Mouse (Mus musculus): ENCODE results near the gene Muc4.
A peak's percentile ranks its signal among the peaks of the same experiment; 100 is the strongest.

Muc4 gene

GRCm38 (mm10) chr16:32735586-32735985 lies at the start of gene Muc4:
Gene Muc4, plus strand, starts transcription at chr16:32735886.
- DNase-seq: no peak

GRCm38 (mm10) chr16:32685998-32686397 lies 49.7 kb upstream of the Muc4 start:
- DNase-seq: no peak

GRCm38 (mm10) chr16:32687221-32687620 lies 48.5 kb upstream of the Muc4 start:
- DNase-seq: no peak

DNA sequence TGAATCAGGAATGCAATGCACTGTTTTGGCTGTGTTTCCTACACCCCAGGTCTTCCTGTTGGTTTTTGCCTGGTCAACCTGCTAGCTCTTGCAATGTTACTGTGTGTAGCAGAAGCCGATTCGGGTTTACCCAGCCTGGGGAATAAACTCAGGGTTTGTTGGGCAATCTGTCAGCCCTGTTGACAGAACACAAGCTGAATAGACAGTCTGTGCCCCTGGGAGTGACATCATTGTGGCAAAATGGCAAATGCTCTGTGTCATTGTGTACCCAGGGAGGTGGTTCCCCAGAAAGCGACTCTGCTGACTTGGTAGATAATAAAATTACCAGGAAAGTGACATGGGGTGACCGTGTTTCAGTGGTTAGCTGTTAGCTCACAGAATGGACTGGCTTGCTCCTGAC lies 46.9 kb upstream of the Muc4 start:
- DNase-seq: no peak

DNA sequence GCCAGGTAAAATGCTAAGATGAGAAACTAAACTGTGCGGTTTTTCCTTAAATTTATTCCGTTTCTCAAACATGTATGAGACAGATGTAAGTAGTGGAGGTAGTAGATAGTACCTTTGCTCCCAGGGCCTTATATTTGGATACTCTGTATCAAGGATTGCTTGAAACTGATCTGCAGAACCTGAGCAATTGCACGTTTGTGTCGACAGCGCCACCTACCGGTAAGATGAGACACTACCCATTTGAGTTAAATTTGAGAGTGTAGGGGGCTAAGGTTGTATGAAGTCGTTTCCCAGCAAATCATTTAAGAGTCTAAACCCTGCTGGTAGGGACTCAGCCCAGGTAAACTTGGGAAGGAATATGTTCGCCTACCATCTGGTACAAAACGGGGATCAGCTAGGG lies 46.2 kb upstream of the Muc4 start:
- peak; percentile 59 to 66 for DNase-seq

- no peak for DNase-seq
Observed at GRCm38 (mm10) chr16:32696841-32697464, 38.7 kb upstream of the Muc4 start.

DNA sequence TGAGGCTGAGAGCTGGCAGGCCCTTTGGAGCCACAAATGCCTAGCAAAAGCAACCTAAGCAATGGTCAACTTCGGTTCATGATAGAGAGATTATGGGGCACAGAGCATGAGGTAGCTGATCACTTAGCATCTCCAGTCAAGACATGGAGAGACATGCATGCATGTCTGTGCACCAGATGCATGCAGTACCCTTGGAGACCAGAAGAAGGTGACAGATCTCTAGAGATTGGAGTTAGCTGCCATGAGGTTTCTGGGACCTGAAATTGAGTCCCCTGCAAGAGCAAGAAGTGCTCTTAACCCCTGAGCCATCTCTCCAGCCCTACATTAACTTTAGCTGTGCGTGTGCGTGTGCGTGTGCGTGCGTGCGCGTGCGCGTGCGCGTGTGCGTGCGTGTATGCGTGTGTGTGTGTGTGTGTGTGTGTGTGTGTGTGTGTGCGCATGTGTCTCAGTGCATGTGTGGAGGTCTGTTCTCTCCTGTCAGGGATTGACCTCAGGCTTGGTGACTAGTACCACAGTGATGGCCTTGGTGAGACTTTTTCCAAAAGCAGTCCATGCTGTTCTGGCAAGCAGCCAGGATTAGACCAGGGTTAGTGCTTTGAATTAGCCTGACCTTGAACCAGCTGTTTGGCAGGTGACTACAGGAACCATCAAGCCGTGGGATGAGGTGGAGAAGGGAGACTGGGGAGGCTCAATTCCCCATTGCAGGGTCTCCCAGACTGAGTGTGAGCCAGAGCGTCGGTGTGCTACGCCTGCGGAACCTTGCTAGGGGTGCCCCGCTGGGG lies 37.8 kb upstream of the Muc4 start:
- DNase-seq: no peak

GRCm38 (mm10) chr16:32698550-32698949 lies 37.1 kb upstream of the Muc4 start:
- no peak for DNase-seq

DNA sequence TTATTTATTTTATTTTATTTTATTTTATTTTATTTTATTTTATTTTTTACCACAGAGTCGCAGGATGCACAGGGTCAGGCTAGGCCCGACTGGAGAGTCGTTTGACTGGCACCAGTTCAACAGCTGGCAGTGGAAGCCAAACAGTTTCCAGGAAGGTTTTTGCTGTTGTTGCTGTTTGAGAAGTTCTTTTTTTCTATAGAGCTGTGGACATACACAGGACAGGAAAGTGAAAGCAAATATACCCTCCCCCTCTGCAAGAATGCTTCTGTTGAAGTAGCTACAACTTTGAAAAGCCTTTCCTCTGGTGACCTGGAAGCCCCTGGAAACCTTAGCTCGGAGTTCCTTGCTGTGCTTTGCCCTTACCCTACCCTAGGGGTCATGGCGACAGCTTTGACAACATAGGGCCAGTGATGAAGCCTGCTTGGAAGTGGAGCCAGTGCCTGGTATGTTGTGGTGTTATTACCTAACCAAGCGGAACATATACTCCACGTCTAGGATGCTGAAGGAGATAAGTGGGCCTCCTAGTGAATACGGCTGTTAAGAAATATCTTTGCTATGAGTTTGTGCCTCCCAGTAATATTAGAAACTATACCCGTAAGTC lies 32.3 kb upstream of the Muc4 start:
- no peak for DNase-seq

DNA sequence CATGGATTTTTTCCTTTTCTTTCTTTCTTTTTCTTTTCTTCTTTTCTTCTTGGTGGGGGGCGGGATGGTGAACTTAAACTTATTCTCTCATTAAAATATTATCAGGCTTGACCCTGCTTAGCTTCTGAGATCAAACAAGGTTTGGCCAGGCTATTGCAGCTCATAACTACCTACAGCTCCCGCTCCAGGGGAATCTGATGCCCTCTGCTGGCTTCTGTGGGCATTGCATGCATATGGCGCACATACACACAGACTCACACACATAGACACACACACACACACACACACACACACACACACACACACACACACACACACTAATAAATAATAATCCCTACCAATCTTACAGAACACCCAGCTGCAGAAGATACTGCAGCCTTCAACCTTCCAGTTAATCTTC lies 30.1 kb upstream of the Muc4 start:
- DNase-seq: no peak

- DNase-seq: no peak
Observed at GRCm38 (mm10) chr16:32707111-32707823, 28.4 kb upstream of the Muc4 start.

GRCm38 (mm10) chr16:32707824-32708456 lies 27.7 kb upstream of the Muc4 start:
- no peak for DNase-seq

DNA sequence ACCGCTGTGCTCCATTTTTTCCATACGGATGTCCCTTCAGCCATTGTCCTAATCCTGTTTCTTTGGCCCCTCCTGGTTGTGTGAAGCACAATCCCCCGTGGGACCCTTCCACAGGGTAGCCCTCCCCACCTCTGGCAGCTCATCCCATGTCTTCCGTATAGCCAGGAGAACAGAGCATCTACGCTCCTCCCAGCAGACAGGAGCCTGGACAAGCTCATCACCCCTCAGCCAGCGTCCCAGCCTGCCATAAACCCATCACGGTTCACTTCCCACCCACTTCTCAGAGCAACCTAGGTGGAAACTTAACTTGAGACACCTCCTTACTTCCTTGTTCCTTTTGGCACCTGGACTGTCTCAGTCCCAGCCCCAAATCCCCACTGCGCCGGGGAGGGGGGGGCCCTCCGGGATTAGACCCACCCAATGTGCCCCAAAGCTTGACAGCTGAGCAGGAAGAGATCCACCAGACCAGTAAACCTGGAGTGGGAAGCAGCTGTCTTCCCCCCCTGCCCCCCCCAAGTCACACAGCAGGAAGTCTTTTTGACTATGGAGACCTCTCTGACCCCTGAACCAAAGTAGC lies 27.1 kb upstream of the Muc4 start:
- no peak for DNase-seq

- no peak for DNase-seq
Observed at GRCm38 (mm10) chr16:32709116-32709515, 26.6 kb upstream of the Muc4 start.

DNA sequence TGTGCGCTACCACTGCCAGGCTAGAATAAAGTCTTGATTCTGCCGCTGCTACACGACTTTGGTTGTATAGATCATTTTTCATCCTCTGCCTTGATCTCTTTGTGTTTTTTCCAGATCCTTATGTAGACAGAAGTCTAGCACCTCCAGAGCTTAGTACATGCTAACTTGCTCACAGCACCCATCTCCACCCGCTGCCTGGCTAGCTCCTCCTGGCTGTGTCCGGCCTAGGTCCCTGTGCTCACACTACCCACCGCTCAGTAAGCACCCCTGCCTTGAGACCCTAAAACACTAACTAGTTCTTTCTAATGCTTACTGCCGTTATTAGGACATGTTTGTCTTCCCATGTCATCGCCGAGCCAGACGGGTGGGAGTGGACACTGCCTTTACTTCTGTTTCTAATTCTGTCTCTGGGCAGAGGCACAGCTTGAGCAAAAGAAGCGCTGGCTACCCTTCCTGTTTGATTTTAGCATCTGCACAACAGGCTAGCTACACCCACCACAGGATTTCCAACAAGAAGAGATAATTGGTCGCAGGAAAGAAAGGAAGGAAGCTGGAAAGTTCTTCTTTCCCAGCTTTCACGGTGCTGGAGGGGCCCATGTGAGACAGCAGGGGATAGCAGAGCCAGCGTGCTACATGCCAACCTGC lies 25.1 kb upstream of the Muc4 start:
- DNase-seq: no peak

- no peak for DNase-seq
Observed at GRCm38 (mm10) chr16:32712202-32712601, 23.5 kb upstream of the Muc4 start.

GRCm38 (mm10) chr16:32713556-32713955 lies 22.1 kb upstream of the Muc4 start:
- DNase-seq: no peak

DNA sequence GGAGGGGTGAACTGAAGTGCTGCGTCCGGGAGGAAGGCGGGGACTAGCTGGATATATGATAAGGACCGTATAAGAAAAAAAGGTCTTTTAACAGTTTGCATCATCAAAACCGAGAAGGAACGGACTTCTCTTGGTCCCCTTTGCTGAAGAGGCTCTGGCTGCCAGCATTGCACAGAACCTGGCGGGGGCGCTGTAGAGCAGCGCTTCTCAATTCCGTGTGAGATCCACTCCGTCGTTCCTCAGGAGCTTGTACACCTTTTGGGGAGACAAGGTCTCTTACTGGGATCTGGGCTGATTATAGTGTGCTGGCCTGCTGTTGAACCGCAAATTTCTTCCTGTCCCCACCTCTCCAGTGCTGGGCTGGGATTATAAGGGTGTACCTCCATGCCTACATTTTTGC lies 20.3 kb upstream of the Muc4 start:
- DNase-seq: no peak

GRCm38 (mm10) chr16:32723163-32723562 lies 12.5 kb upstream of the Muc4 start:
- no peak for DNase-seq

GRCm38 (mm10) chr16:32723767-32724166 lies 11.9 kb upstream of the Muc4 start:
- no peak for DNase-seq

DNA sequence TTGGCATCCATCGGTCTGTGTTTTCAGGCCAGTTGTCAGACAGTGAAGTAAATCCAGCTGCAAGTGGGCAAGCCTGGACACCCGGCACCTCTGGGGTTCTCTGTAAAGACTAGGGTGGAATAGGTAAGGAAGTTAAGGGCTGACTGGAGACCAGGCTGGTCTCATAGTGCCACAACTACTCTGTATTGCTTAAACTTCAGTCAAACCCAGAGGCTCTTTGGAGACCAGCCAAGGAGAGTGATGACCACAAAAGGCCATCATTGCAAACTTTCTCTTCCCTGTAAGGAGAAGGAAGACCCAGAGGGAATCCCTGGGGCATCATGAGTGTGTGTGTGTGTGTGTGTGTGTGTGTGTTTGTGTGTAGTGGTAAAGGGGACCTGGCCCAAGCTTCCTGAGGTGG lies 11.4 kb upstream of the Muc4 start:
- no peak for DNase-seq

- DNase-seq: no peak
Observed at GRCm38 (mm10) chr16:32726501-32726900, 9.2 kb upstream of the Muc4 start.
